Mouse (Mus musculus) neural tube, embryonic 13.5 days (tissue): Measurements from ENCODE around the gene Tmc3. TPM values are rescaled to one million over a fixed set of nuclear protein-coding genes. Genes with fewer than 3 reads are reported as not detected.

Experiments
- ATAC-seq: fragments of 200-750 bp; cut with Nextera tagmentation; 2 replicates; pipeline ENCODE4 v1.8.0; 2017; ENCODE audit warnings: low read depth, mild to moderate bottlenecking, moderate TSS enrichment, moderate library complexity
- H3K27ac ChIP-seq: fragments of 300-500 bp; sonication (generic); replicated peaks from 2 replicates; pipeline ENCODE4 v1.5.1; 2015; ENCODE audit warnings: moderate library complexity, mild to moderate bottlenecking, inconsistent platforms
- H3K27me3 ChIP-seq: fragments of 300-500 bp; sonication (generic); 2 replicates; pipeline ENCODE4 v1.6.1; 2015; ENCODE audit warnings: mild to moderate bottlenecking, inconsistent platforms
- H3K36me3 ChIP-seq: fragments of 300-500 bp; sonication (generic); 2 replicates; pipeline ENCODE4 v1.6.1; 2015; ENCODE audit warnings: mild to moderate bottlenecking, inconsistent platforms
- H3K4me1 ChIP-seq: fragments of 300-500 bp; sonication (generic); replicated peaks from 2 replicates; pipeline ENCODE4 v1.6.1; 2015; ENCODE audit warnings: inconsistent platforms
- H3K4me2 ChIP-seq: fragments of 300-500 bp; sonication (generic); 2 replicates; pipeline ENCODE4 v1.6.1; 2015; ENCODE audit warnings: inconsistent platforms, mild to moderate bottlenecking, moderate library complexity
- H3K4me3 ChIP-seq: fragments of 300-500 bp; sonication (generic); 2 replicates; pipeline ENCODE4 v1.5.1; 2015; ENCODE audit warnings: mild to moderate bottlenecking, inconsistent platforms
- H3K9ac ChIP-seq: fragments of 300-500 bp; sonication (generic); 2 replicates; pipeline ENCODE4 v1.6.1; 2015; ENCODE audit warnings: moderate library complexity, mild to moderate bottlenecking, inconsistent platforms
- H3K9me3 ChIP-seq: fragments of 300-500 bp; sonication (generic); 2 replicates; pipeline ENCODE4 v1.6.1; 2016; ENCODE audit warnings: inconsistent platforms
- WGBS: fragments of 180-500 bp; shearing (Covaris S2); methylation state at CpG from one replicate; pipeline ENCODE4 v1.1.7; 2015; 5-methylcytosine and 5-hydroxymethylcytosine counted together
- polyA plus RNA-seq: library from polyadenylated mRNA; unstranded; fragments of >200 nt; fragmentation: Nextera tagmentation; extraction: Ambion mirVana; gene quantifications from 2 replicates; pipeline ENCODE4 v1.2.1, GENCODE M21; 2015

The Tmc3 gene
- polyA plus RNA-seq, 1 experiment from 2014 or later = 0.64 TPM

DNA sequence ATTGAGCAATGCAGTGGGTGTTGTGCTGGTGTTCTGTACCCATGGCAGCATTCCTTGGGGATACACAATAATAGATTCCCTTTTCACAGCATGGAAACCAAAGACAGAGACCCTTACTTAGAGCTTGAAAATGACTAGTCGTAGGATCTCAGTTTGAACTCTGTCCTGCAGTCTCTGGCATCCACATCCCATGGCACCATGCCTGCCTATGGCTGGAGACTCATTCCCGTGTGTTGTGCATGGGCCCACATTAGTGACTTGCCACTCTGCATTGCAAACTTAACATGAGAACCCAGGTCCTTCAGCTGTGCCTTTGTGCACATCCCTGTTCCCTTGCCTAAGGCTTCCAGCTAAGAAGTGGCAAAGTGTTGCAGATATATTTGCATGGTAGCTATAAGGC lies 60.0 kb downstream of the Tmc3 start:
- H3K4me1 ChIP-seq = no peaks in the 10 kb centered on the region; the same call in 1 of the 2 replicates
- no peak overlapping the region for H3K4me3 ChIP-seq
- 90% methylated on average over 2 of the region's 2 CpGs for WGBS
- no peak overlapping the region for H3K9ac ChIP-seq
- no peaks in the 10 kb centered on the region for H3K27me3 ChIP-seq
- no peak for ATAC-seq
- H3K9me3 ChIP-seq = no peaks in the 10 kb centered on the region
- H3K27ac ChIP-seq = no peak overlapping the region
- H3K4me2 ChIP-seq = no peak overlapping the region
- peaks cover 6% of the 10 kb centered on the region; the same call in 1 of the 2 replicates for H3K36me3 ChIP-seq

- H3K9me3 ChIP-seq = no peaks in the 10 kb centered on the region
- H3K4me3 ChIP-seq = no peak overlapping the region
- no peaks in the 10 kb centered on the region; the same call in 1 of the 2 replicates for H3K4me1 ChIP-seq
- no peak overlapping the region for H3K27ac ChIP-seq
- no peak overlapping the region for H3K9ac ChIP-seq
- 78% methylated on average over 5 of the region's 5 CpGs for WGBS
- H3K36me3 ChIP-seq = peaks cover 3% of the 10 kb centered on the region; the same call in 1 of the 2 replicates
- no peaks in the 10 kb centered on the region for H3K27me3 ChIP-seq
- ATAC-seq = no peak
- no peak overlapping the region for H3K4me2 ChIP-seq
Observed at GRCm38 (mm10) chr7:83645476-83645875, 60.7 kb downstream of the Tmc3 start.

- no peak overlapping the region for H3K9ac ChIP-seq
- no peaks in the 10 kb centered on the region; the same call in 1 of the 2 replicates for H3K4me1 ChIP-seq
- 87% methylated on average over 7 of the region's 7 CpGs for WGBS
- no peaks in the 10 kb centered on the region for H3K9me3 ChIP-seq
- H3K27me3 ChIP-seq = no peaks in the 10 kb centered on the region
- no peak overlapping the region for H3K4me3 ChIP-seq
- ATAC-seq = no peak
- H3K4me2 ChIP-seq = no peak overlapping the region
- no peak overlapping the region for H3K27ac ChIP-seq
- no peaks in the 10 kb centered on the region for H3K36me3 ChIP-seq
Observed at GRCm38 (mm10) chr7:83648807-83649206, 64.1 kb downstream of the Tmc3 start.

DNA sequence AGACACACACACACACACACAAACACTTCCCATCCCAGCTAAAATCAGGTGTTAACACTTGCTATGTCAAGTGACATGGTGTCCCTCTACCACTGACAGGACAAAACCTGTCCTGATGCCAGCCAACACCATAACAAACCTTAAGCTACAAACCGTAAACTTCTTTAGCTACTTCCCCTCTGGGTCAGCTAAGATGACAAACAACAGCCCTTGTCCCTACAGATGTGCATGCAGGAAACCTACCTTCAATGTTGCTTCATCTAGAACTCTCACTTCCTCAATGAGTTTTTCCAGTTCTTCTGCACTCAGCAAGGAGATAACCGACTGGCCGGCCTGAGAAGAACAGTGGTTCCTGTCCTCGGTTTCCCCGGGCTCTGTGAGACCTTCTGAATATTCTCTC lies 65.9 kb downstream of the Tmc3 start:
- no peak overlapping the region for H3K9ac ChIP-seq
- no peaks in the 10 kb centered on the region for H3K27me3 ChIP-seq
- no peak overlapping the region for H3K27ac ChIP-seq
- H3K4me1 ChIP-seq = no peaks in the 10 kb centered on the region; the same call in 1 of the 2 replicates
- no peak overlapping the region for H3K4me2 ChIP-seq
- H3K36me3 ChIP-seq = no peaks in the 10 kb centered on the region
- no peak overlapping the region for H3K4me3 ChIP-seq
- H3K9me3 ChIP-seq = no peaks in the 10 kb centered on the region
- 90% methylated on average over 5 of the region's 5 CpGs for WGBS
- no peak for ATAC-seq

DNA sequence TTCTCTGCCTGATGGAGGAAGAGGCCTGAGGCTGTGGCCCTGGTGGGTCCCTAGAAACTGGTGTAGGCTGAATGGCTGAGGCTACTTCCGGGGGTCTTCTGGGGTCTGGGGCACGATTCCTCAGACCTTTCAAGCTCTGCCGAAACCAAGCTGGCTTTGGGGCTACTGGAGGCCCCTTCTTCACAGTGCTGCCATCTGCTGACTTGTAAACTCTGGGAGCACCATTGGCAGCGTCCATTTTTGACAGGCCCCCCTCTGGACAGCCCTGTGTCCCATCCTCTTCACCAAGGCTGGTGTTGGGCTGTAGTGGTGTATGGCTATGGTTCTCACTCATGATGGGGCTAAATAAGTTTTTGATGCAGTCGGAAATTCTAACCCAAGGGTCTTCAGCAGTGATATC lies 67.8 kb downstream of the Tmc3 start:
- 84% methylated on average over 5 of the region's 5 CpGs for WGBS
- Histone ChIP-seq H3K36me3 (no peaks in the 10 kb centered on the region), H3K27me3 (no peaks in the 10 kb centered on the region), H3K27ac (no peak overlapping the region), H3K4me2 (no peak overlapping the region), H3K4me3 (no peak overlapping the region), H3K9me3 (no peaks in the 10 kb centered on the region), H3K4me1 (no peaks in the 10 kb centered on the region; the same call in 1 of the 2 replicates), H3K9ac (no peak overlapping the region)
- ATAC-seq = no peak

GRCm38 (mm10) chr7:83653605-83654051 lies 68.9 kb downstream of the Tmc3 start:
- no peak overlapping the region for H3K27ac ChIP-seq
- 93% methylated on average over 2 of the region's 2 CpGs for WGBS
- no peak overlapping the region for H3K4me3 ChIP-seq
- no peak overlapping the region for H3K9ac ChIP-seq
- H3K27me3 ChIP-seq = no peaks in the 10 kb centered on the region
- H3K9me3 ChIP-seq = no peaks in the 10 kb centered on the region
- H3K36me3 ChIP-seq = no peaks in the 10 kb centered on the region
- H3K4me2 ChIP-seq = no peak overlapping the region
- H3K4me1 ChIP-seq = no peaks in the 10 kb centered on the region; the same call in 1 of the 2 replicates
- ATAC-seq = no peak

DNA sequence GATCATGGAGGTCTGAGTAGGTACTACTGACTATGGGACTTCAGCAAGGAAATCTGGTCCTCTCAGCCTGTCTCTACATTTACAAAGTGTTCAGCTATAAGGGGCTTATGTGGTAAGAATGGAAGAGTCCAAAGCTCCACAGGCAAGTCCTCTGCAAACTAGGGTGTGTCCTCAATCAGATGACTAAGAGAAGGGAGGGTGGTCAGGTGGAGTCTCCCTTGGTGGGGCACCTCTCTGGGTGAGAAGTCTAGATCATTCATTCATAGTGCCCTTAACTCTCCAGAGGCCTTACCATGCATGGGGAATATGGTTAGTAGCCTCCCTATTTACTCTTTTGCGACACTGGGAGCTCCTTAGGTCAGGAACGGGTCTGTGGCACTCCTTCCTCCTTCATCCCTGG lies 69.5 kb downstream of the Tmc3 start:
- H3K4me3 ChIP-seq = no peak overlapping the region
- H3K4me1 ChIP-seq = no peaks in the 10 kb centered on the region
- no peak overlapping the region for H3K4me2 ChIP-seq
- no peak overlapping the region for H3K27ac ChIP-seq
- WGBS = 92% methylated on average over 2 of the region's 2 CpGs
- H3K9me3 ChIP-seq = no peaks in the 10 kb centered on the region
- H3K9ac ChIP-seq = no peak overlapping the region
- H3K27me3 ChIP-seq = no peaks in the 10 kb centered on the region
- H3K36me3 ChIP-seq = no peaks in the 10 kb centered on the region
- ATAC-seq = no peak

GRCm38 (mm10) chr7:83654938-83655630 lies 70.4 kb downstream of the Tmc3 start:
- Histone ChIP-seq H3K9me3 (no peaks in the 10 kb centered on the region), H3K4me2 (no peak overlapping the region), H3K27ac (no peak overlapping the region), H3K4me3 (no peak overlapping the region), H3K4me1 (no peaks in the 10 kb centered on the region), H3K9ac (no peak overlapping the region), H3K27me3 (no peaks in the 10 kb centered on the region), H3K36me3 (no peaks in the 10 kb centered on the region)
- no peak for ATAC-seq
- WGBS = 74% methylated on average over 5 of the region's 5 CpGs

GRCm38 (mm10) chr7:83658716-83659115 lies 74.0 kb downstream of the Tmc3 start:
- Histone ChIP-seq H3K4me2 (no peak overlapping the region), H3K9me3 (no peaks in the 10 kb centered on the region), H3K4me3 (no peak overlapping the region), H3K4me1 (no peaks in the 10 kb centered on the region), H3K27me3 (no peaks in the 10 kb centered on the region), H3K27ac (no peak overlapping the region), H3K9ac (no peak overlapping the region), H3K36me3 (no peaks in the 10 kb centered on the region)
- 64% methylated on average over 1 of the region's 1 CpGs for WGBS
- no peak for ATAC-seq

GRCm38 (mm10) chr7:83659159-83660065 lies 74.7 kb downstream of the Tmc3 start:
- no peaks in the 10 kb centered on the region for H3K36me3 ChIP-seq
- WGBS = 87% methylated on average over 9 of the region's 9 CpGs
- no peak for ATAC-seq
- H3K27ac ChIP-seq = no peak overlapping the region
- no peaks in the 10 kb centered on the region for H3K4me1 ChIP-seq
- H3K27me3 ChIP-seq = no peaks in the 10 kb centered on the region
- H3K4me3 ChIP-seq = no peak overlapping the region
- H3K9me3 ChIP-seq = no peaks in the 10 kb centered on the region
- H3K4me2 ChIP-seq = no peak overlapping the region
- no peak overlapping the region for H3K9ac ChIP-seq

- 92% methylated on average over 11 of the region's 11 CpGs for WGBS
- ATAC-seq = no peak
- no peak overlapping the region for H3K27ac ChIP-seq
- H3K9ac ChIP-seq = no peak overlapping the region
- no peaks in the 10 kb centered on the region for H3K27me3 ChIP-seq
- H3K9me3 ChIP-seq = no peaks in the 10 kb centered on the region
- H3K4me1 ChIP-seq = no peaks in the 10 kb centered on the region
- no peaks in the 10 kb centered on the region for H3K36me3 ChIP-seq
- no peak overlapping the region for H3K4me2 ChIP-seq
- H3K4me3 ChIP-seq = no peak overlapping the region
Observed at GRCm38 (mm10) chr7:83660273-83660691, 75.6 kb downstream of the Tmc3 start.

DNA sequence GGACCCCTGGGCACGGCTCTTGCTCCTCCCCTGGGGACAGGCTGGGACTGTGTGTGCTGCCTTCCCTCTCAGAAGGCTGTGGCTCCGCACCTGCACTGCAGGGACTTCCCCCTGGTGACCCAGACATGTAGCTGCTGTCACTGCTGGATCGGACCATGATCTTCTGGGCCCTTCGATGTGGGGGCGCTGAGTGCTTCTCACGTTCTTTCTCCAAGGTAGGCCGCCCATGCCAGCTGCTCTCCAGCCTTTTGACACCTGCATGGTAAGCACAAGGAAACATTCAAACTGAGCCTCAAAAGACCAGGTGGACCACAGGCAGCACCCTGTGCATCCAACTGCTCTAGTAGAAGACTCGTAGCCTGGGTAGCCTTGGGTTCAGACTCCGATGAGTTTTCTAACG lies 76.3 kb downstream of the Tmc3 start:
- WGBS = 90% methylated on average over 10 of the region's 10 CpGs
- no peak overlapping the region for H3K9ac ChIP-seq
- ATAC-seq = no peak
- H3K4me3 ChIP-seq = no peak overlapping the region
- H3K4me2 ChIP-seq = no peak overlapping the region
- no peaks in the 10 kb centered on the region for H3K4me1 ChIP-seq
- H3K27ac ChIP-seq = no peak overlapping the region
- no peaks in the 10 kb centered on the region for H3K36me3 ChIP-seq
- no peaks in the 10 kb centered on the region for H3K9me3 ChIP-seq
- no peaks in the 10 kb centered on the region for H3K27me3 ChIP-seq
